Mouse (Mus musculus) stomach, embryonic 15.5 days (tissue): ENCODE results near the gene Tmem123. TPM values are rescaled to one million over a fixed set of nuclear protein-coding genes. Genes with fewer than 3 reads are reported as not detected.

Source experiments
- ATAC-seq: fragments of 200-750 bp; cut with Nextera tagmentation; 2 replicates; pipeline ENCODE4 v1.8.0; 2017; ENCODE audit warnings: low read depth, moderate number of reproducible peaks, moderate TSS enrichment; ENCODE audit not compliant: insufficient read depth, low FRiP score
- H3K27ac ChIP-seq: fragments of 300-500 bp; sonication (generic); 2 replicates; pipeline ENCODE4 v1.5.1; 2015; ENCODE audit warnings: mild to moderate bottlenecking, inconsistent platforms
- H3K27me3 ChIP-seq: fragments of 300-500 bp; sonication (generic); replicated peaks from 2 replicates; pipeline ENCODE4 v1.6.1; 2015; ENCODE audit warnings: inconsistent platforms
- H3K36me3 ChIP-seq: fragments of 300-500 bp; sonication (generic); 2 replicates; pipeline ENCODE4 v1.6.1; 2015; ENCODE audit warnings: inconsistent platforms
- H3K4me1 ChIP-seq: fragments of 300-500 bp; sonication (generic); 2 replicates; pipeline ENCODE4 v1.6.1; 2015; ENCODE audit warnings: inconsistent platforms
- H3K4me2 ChIP-seq: fragments of 300-500 bp; sonication (generic); 2 replicates; pipeline ENCODE4 v1.6.1; 2015; ENCODE audit warnings: mild to moderate bottlenecking, inconsistent platforms
- H3K4me3 ChIP-seq: fragments of 300-500 bp; sonication (generic); replicated peaks from 2 replicates; pipeline ENCODE4 v1.5.1; 2015; ENCODE audit warnings: inconsistent platforms
- H3K9ac ChIP-seq: fragments of 300-500 bp; sonication (generic); 2 replicates; pipeline ENCODE4 v1.6.1; 2015; ENCODE audit warnings: inconsistent platforms
- H3K9me3 ChIP-seq: fragments of 300-500 bp; sonication (generic); 2 replicates; pipeline ENCODE4 v1.6.1; 2016; ENCODE audit warnings: inconsistent platforms
- WGBS: fragments of 180-500 bp; shearing (Covaris S2); methylation state at CpG from one replicate; pipeline ENCODE4 v1.1.7; 2015; 5-methylcytosine and 5-hydroxymethylcytosine counted together
- polyA plus RNA-seq: library from polyadenylated mRNA; unstranded; fragments of >200 nt; fragmentation: Nextera tagmentation; extraction: Ambion mirVana; gene quantifications from 2 replicates; pipeline ENCODE4 v1.2.1, GENCODE M21; 2015

The Tmem123 gene
- polyA plus RNA-seq, 1 experiment from 2014 or later = 122 TPM

DNA sequence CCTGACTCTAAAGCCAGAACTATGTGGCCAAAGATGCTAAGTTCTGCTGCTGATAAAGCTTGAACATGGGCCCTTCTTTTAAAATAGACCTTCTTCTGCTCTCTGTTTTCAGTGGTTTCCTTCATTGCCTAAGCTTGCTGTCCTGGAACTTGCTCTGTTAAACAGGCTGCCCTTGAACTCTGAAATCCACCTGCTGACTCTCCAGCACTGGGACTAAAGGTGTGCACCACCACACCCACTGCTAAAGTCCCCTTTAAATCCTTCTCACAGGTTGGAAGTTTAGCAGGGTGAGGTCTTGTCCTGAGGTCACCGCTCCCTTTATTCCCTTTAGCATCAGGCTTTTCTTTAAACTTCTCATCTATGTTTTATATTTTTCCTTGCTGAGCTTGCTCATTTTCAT lies 13.1 kb downstream of the Tmem123 start:
- H3K4me3 ChIP-seq = no peak overlapping the region

DNA sequence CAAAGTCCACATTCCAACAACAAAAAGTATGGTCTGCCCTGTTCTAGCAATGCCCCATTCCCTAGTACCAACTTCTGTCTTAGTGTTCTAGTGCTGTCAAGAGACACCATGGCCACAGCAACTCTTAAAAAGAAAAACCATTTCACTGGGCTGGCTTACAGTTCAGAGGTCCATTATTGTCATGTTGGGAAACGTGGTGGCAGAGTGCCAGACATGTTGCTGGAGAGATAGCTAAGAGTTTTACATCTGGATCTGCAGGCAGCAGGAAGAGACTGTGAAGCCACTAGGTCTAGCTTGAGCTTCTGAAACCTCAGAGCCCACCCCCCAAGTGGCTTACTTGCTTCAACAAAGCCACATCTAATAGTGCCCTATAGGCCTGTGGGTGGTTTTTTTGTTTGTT lies 13.8 kb downstream of the Tmem123 start:
- no peaks in the 10 kb centered on the region for H3K9me3 ChIP-seq
- no peak for ATAC-seq
- H3K9ac ChIP-seq = no peak overlapping the region
- peaks cover 11% of the 10 kb centered on the region for H3K36me3 ChIP-seq
- no peak overlapping the region for H3K4me2 ChIP-seq
- H3K4me1 ChIP-seq = no peaks in the 10 kb centered on the region
- no peak overlapping the region for H3K27ac ChIP-seq
- H3K27me3 ChIP-seq = no peaks in the 10 kb centered on the region
- WGBS = 79% methylated on average over 1 of the region's 1 CpGs
- no peak overlapping the region for H3K4me3 ChIP-seq

More for the DNA sequence above, 13.1 kb downstream of the Tmem123 start:
- Histone ChIP-seq H3K9me3 (no peaks in the 10 kb centered on the region), H3K36me3 (peaks cover 16% of the 10 kb centered on the region), H3K4me2 (no peak overlapping the region), H3K4me1 (no peaks in the 10 kb centered on the region), H3K9ac (no peak overlapping the region), H3K27ac (no peak overlapping the region), H3K27me3 (no peaks in the 10 kb centered on the region)
- WGBS = 88% methylated on average over 1 of the region's 1 CpGs
- no peak for ATAC-seq

DNA sequence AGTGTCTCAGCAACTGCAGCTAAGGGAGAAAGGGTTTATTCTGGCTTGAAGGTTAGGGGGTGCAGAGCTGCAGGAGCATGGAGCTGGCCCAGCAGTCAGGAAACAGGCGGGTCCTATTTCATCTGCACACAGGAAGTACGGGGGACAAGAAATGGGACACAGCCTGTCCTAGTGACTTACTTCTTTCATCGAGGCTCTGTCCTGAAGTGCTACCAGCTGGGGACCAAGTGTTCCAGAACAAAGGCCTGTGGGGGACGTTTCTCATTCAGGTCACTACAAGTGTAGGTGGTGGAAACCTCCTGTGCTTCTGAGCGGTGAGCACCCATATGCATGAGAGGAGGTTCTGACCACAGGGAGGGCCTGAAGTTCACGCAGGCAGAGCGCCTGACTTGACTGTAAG lies 14.9 kb downstream of the Tmem123 start:
- H3K4me2 ChIP-seq = no peak overlapping the region
- no peak overlapping the region for H3K9ac ChIP-seq
- no peaks in the 10 kb centered on the region for H3K4me1 ChIP-seq
- no peaks in the 10 kb centered on the region for H3K27me3 ChIP-seq
- WGBS = 75% methylated on average over 7 of the region's 7 CpGs
- no peak overlapping the region for H3K27ac ChIP-seq
- H3K36me3 ChIP-seq = peaks cover 9% of the 10 kb centered on the region
- no peak overlapping the region for H3K4me3 ChIP-seq
- ATAC-seq = no peak
- no peaks in the 10 kb centered on the region for H3K9me3 ChIP-seq

DNA sequence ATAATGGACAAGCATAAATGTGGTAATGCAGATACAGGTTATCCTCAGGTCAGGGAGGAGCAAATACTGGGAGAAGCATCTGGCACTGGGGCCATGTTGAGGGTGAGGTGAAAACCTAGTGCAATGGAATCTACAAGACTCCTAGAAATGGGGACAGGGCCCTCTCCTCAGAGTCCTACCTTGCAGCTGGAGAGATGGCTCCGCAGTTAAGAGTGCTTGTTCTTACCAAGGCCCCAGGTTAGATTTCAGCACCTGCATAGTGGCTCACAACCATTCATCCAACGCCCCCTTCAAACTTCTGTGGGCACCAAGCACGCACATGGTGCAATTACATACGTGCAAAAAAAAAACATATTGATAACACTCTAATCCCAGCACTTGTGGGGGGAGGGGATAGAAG lies 15.9 kb downstream of the Tmem123 start:
- H3K27me3 ChIP-seq = no peaks in the 10 kb centered on the region
- H3K4me2 ChIP-seq = no peak overlapping the region
- no peak for ATAC-seq
- H3K4me3 ChIP-seq = no peak overlapping the region
- no peaks in the 10 kb centered on the region for H3K4me1 ChIP-seq
- 90% methylated on average over 4 of the region's 4 CpGs for WGBS
- no peak overlapping the region for H3K27ac ChIP-seq
- no peaks in the 10 kb centered on the region for H3K9me3 ChIP-seq
- peaks cover 5% of the 10 kb centered on the region; the same call in 1 of the 2 replicates for H3K36me3 ChIP-seq
- H3K9ac ChIP-seq = no peak overlapping the region

DNA sequence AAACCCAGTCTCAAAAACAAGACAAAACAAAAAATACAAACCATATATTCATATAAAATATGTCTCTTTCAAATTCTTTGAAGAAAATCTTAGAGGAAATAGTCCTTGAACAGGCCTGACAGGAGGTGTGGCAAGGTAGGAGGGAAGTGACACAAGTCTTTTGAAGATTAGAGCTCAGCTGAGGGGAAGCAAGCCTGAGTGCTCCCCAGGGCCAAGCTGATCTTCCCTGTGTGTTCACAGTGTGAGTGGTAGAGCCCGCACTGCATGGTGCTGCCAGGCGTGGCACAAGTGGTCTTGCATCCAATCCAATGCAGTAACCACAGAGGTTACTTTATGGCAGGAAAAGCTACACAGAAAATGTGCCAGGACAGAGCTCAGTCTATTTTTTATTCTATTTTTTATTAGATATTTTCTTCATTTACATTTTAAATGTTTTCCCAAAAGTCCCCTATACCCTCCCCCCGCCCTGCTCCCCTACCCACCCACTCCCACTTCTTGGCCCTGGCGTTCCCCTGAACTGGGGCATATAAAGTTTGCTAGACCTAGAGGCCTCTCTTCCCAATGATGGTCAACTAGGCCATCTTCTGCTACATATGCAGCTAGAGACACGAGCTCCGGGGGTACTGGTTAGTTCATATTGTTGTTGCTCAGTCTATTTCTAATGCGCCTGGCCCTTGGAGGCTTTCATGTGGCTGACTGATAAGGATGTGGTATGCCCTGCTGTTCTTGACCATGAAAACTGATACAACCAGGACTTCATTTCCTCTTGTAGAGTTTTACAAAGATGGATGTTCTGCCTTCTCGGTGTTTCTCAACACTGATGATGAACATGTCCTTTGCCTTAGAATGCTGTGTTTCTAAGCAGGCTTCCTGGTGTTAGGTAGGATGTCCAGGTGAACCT lies 16.7 kb downstream of the Tmem123 start:
- Histone ChIP-seq H3K4me3 (no peak overlapping the region), H3K9ac (no peak overlapping the region), H3K27ac (no peak overlapping the region), H3K9me3 (no peaks in the 10 kb centered on the region), H3K27me3 (no peaks in the 10 kb centered on the region), H3K36me3 (peaks cover 5% of the 10 kb centered on the region; the same call in 1 of the 2 replicates), H3K4me2 (no peak overlapping the region), H3K4me1 (no peaks in the 10 kb centered on the region)
- 90% methylated on average over 8 of the region's 8 CpGs for WGBS
- peak; percentile 64; the same call in 1 of the 2 replicates for ATAC-seq

DNA sequence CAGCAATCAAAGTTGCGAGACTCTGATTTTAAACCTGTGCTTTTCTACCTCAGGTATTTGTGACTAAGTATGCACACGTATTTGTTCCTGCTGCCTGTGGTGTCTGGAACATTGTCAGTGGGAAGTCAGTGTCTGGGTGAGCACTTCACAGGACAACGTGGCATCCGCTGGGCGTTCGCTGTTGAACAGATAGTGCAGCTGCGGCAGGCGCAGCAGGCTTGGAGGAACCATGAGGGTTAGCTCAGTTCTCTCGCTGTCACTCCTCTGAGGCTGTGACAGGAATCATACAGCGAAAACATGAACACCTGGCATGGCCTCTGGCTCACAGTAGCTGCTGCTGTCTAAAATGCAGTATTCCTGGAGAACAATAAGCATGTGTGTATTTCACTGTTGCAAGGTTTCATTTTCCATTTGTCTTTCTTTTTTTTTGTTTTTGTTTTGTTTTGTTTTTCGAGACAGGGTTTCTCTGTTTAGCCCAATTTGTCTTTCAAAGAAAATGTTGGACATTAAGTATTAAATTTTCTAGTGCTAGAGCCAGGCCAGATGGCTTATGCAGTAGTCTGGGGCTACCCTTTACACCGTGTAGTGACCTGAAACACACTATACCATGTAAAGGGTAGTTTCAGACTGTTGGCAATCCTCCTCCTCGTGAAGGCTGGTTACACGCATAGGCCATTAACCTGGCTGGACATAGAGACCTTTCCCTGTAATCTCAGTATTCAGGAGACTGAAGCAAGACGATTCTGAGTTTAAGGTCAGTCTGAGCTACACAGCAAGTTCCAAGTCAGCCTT lies 20.2 kb downstream of the Tmem123 start:
- Histone ChIP-seq H3K4me1 (no peaks in the 10 kb centered on the region), H3K27ac (peak overlapping the region; percentile 17; the same call in 1 of the 2 replicates), H3K9ac (no peak overlapping the region), H3K4me3 (no peak overlapping the region), H3K9me3 (no peaks in the 10 kb centered on the region), H3K4me2 (no peak overlapping the region), H3K36me3 (peaks cover 3% of the 10 kb centered on the region; the same call in 1 of the 2 replicates), H3K27me3 (no peaks in the 10 kb centered on the region)
- no peak for ATAC-seq
- 82% methylated on average over 15 of the region's 15 CpGs for WGBS

DNA sequence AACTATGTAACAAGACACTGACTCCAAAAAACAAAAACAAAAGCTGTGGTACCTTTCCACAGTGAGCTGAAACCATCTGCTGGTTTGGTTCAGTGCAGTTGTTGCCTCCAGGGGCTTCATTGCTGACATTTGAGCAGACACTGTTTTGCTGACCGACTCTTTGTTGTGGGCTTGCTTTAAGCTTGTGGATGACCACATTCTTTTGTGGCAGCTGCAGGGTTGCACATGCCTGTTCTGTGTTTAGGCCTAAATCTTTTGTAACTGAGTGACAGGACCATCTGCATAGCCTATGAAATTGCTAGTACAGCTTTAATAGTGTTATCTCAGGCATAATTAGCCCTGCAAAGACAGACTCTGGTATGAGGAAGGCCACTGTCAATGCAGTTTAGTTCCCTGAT lies 20.8 kb downstream of the Tmem123 start:
- Histone ChIP-seq H3K9me3 (no peaks in the 10 kb centered on the region), H3K36me3 (0 out of 2 replicates have a peak, but pooled peaks cover 2% of the 10 kb centered on the region), H3K4me2 (no peak overlapping the region), H3K27ac (no peak overlapping the region; the same call in 1 of the 2 replicates), H3K4me3 (no peak overlapping the region), H3K4me1 (no peaks in the 10 kb centered on the region), H3K9ac (no peak overlapping the region), H3K27me3 (no peaks in the 10 kb centered on the region)
- no peak for ATAC-seq
- WGBS = 43% methylated on average over 1 of the region's 1 CpGs

DNA sequence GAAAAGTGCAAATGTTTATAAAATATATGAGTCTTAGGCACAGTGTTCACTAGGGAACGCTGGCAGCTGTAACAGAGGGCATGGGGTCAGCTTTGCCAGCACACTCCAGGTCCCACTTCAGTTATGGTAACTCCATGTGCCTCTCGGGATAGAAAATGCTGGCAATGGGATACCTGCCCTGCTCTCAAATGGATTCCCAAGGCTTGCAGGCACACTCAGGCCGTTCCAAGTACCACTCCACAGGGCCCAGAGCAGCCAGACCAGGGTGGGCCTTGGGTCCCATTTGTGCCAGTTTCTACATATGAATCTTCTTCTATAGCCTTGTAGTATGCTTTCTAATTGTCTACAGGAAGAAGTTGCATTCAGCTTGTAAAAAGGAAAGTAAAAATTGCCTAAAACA lies 21.6 kb downstream of the Tmem123 start:
- Histone ChIP-seq H3K4me2 (no peak overlapping the region), H3K4me3 (no peak overlapping the region), H3K9me3 (no peaks in the 10 kb centered on the region), H3K27me3 (no peaks in the 10 kb centered on the region), H3K36me3 (0 out of 2 replicates have a peak, but pooled peaks cover 2% of the 10 kb centered on the region), H3K27ac (no peak overlapping the region), H3K4me1 (no peaks in the 10 kb centered on the region), H3K9ac (no peak overlapping the region)
- 78% methylated on average over 3 of the region's 3 CpGs for WGBS
- no peak for ATAC-seq

DNA sequence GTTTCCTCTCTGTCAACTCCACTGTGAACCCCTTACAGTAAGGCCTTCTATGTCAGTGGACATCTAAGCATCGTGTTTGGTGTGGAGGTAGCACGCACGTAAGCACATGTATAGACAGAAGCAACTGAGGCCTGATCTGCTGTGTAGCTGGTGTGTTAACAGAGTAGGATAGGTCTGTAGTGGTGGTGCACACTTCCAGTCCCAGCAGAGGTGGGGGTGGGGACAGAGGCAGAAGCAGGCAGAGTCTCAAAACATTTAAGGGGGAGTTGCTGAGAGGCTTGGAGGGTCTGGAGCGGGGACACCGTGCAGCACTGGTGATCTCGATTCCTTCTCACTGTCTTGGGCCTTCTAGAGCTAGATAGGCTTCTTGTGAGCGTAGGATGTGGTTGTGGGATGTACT lies 22.2 kb downstream of the Tmem123 start:
- H3K9ac ChIP-seq = no peak overlapping the region
- H3K27me3 ChIP-seq = no peaks in the 10 kb centered on the region
- WGBS = 88% methylated on average over 7 of the region's 7 CpGs
- no peak overlapping the region for H3K4me3 ChIP-seq
- 0 out of 2 replicates have a peak, but pooled peaks cover 2% of the 10 kb centered on the region for H3K36me3 ChIP-seq
- H3K27ac ChIP-seq = no peak overlapping the region
- H3K9me3 ChIP-seq = no peaks in the 10 kb centered on the region
- H3K4me2 ChIP-seq = no peak overlapping the region
- no peaks in the 10 kb centered on the region for H3K4me1 ChIP-seq
- ATAC-seq = no peak

DNA sequence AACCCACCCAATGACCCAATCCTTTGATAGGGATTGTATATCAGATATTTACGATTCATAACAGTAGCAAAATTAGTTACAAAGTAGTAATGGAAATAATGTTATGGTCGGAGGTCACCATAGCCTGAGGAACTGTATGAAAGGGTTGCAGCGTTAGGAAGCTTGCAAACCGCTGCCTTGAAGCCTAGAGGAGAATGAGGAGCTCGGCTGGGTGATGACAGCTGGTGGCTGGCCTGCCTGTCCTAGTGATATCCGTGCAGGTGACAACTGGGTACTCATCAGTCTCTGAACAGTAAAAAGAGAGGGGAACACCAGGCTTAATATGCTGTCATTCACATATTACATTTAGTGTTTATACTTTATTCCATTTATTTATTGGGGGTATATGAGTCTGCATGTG lies 24.6 kb downstream of the Tmem123 start:
- Histone ChIP-seq H3K27ac (no peak overlapping the region), H3K9me3 (no peaks in the 10 kb centered on the region), H3K4me1 (no peaks in the 10 kb centered on the region), H3K9ac (no peak overlapping the region), H3K27me3 (no peaks in the 10 kb centered on the region), H3K36me3 (peaks cover 11% of the 10 kb centered on the region), H3K4me2 (no peak overlapping the region), H3K4me3 (no peak overlapping the region)
- ATAC-seq = no peak
- 88% methylated on average over 6 of the region's 6 CpGs for WGBS

DNA sequence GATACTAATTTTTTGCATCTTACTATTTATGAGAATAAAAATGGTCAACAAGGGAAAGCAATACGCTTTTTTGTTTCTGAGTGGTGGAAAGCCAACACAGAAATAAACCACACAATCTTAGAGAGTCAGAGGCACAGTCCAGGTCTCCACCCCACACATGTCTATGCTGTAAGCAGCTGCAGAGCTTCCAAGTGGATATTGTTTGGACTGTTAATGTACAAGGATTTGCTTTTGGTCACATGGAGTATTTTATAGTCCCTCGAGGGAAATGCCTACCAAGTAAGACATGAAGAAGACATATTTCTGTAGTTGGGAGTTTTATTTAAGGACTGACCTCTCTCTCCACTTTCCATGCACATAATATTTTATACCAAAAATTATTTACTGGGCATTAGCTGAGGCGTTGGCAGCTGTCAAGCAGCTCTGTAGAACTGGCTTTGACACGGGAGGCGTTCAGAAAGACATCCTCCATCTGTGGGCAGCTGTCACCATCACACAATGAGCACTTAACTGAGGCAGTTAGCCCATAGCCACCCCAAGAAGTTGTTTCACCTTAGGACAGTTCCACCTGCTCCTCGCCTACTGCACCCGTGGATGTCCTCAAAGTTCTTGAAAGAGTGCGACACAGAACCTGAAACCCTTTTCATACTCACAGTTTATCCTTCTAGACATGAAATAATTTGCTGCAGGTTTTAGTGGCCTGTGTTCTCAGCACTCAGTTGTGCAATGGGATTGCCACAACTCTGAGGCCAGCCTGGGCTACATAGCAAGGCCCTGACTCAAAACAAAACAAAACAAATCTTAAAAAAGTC lies 26.1 kb downstream of the Tmem123 start:
- H3K9me3 ChIP-seq = no peaks in the 10 kb centered on the region
- H3K27ac ChIP-seq = no peak overlapping the region
- no peak overlapping the region for H3K4me2 ChIP-seq
- H3K4me3 ChIP-seq = no peak overlapping the region
- no peak for ATAC-seq
- no peak overlapping the region for H3K9ac ChIP-seq
- H3K4me1 ChIP-seq = no peaks in the 10 kb centered on the region
- H3K27me3 ChIP-seq = no peaks in the 10 kb centered on the region
- WGBS = 70% methylated on average over 8 of the region's 8 CpGs
- peaks cover 11% of the 10 kb centered on the region for H3K36me3 ChIP-seq
